In the genomic region with DNA sequence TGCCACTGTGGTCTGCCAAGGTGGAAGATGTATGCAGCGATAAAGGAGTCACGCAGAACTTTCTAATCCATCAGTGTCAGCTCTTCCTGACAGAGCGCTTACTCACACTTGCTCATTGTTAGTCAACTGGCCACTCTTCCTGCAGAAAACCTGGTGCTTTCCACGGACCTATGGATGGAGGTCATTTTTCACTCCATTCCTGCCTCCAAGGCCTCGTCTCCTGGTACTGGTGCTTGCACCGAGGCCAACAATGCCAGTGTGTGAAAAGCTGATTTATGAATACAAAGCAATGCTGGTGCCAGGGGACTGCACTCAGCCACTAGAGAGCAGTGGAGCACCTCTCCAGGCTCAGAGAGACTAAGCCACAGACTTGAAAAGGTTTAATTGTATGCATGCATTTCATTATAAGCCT, we compare ENCODE assay signal across 8 mouse cellular contexts. TPM values are rescaled to one million over a fixed set of nuclear protein-coding genes. Genes with fewer than 3 reads are reported as not detected.
A peak's percentile ranks its signal among the peaks of the same experiment; 100 is the strongest.
DNase-seq lines count a peak whose midpoint lies in the region; ATAC-seq and TF ChIP-seq lines count a peak whose summit lies in the region.

No protein-coding gene starts in this region.

- peaks cover 14% of the 10 kb centered on the region; the same call in 1 of the 2 replicates for H3K36me3 ChIP-seq in ES-Bruce4 (ENCODE audit: control insufficient read depth, insufficient read depth, low read length, poor library complexity, severe bottlenecking)
- H3K36me3 ChIP-seq in midbrain, embryonic 10.5 days, result peaks cover 70% of the 10 kb centered on the region
- peaks cover 10% of the 10 kb centered on the region; the same call in 1 of the 2 replicates for H3K36me3 ChIP-seq in intestine, embryonic 15.5 days

- no peaks in the 10 kb centered on the region for H3K9me3 ChIP-seq in ES-Bruce4 (replicated peaks; ENCODE audit: control insufficient read depth, insufficient read depth, low read length, poor library complexity, severe bottlenecking)
- H3K9me3 ChIP-seq in midbrain, embryonic 10.5 days (replicated peaks), result no peaks in the 10 kb centered on the region
- H3K9me3 ChIP-seq in intestine, embryonic 15.5 days, result no peaks in the 10 kb centered on the region

- no peak overlapping the region for H3K9ac ChIP-seq in ES-Bruce4 (ENCODE audit: low read depth, poor library complexity, severe bottlenecking)
- no peak overlapping the region for H3K9ac ChIP-seq in intestine, embryonic 15.5 days

- no peaks in the 10 kb centered on the region for H3K27me3 ChIP-seq in ES-Bruce4 (ENCODE audit: control insufficient read depth, insufficient read depth, low read length, poor library complexity, severe bottlenecking)
- H3K27me3 ChIP-seq in midbrain, embryonic 10.5 days (ENCODE audit: low read depth, poor library complexity, severe bottlenecking), result no peaks in the 10 kb centered on the region
- no peaks in the 10 kb centered on the region for H3K27me3 ChIP-seq in intestine, embryonic 15.5 days (replicated peaks)

- TF ChIP-seq CTCF in ES-Bruce4 (IDR thresholded peaks at IDR 0.05; ENCODE audit: low read depth, low read length), result peak; percentile 44

- TF ChIP-seq POLR2A in ES-Bruce4 (IDR thresholded peaks at IDR 0.05; ENCODE audit: insufficient read depth, low read length), result no peak

- no peak overlapping the region for H3K4me2 ChIP-seq in intestine, embryonic 15.5 days (replicated peaks)

- no peak overlapping the region for H3K27ac ChIP-seq in ES-Bruce4 (ENCODE audit: insufficient read depth, low read length)
- peak overlapping the region; percentile 67; the same call in 1 of the 2 replicates for H3K27ac ChIP-seq in midbrain, embryonic 10.5 days (replicated peaks)
- H3K27ac ChIP-seq in intestine, embryonic 15.5 days, result no peak overlapping the region

- WGBS in midbrain, embryonic 10.5 days, result 72% methylated on average over 6 of the region's 6 CpGs
- 67% methylated on average over 6 of the region's 6 CpGs for WGBS in intestine, embryonic 15.5 days

- peak; percentile 69 for DNase-seq in 3134 (ENCODE audit: extremely low read depth, insufficient read length, low spot score)
- DNase-seq in cerebellum, postnatal 25 days, result peak; percentile 68
- DNase-seq in kidney, adult 9 months, result peak; percentile 49
- peak; percentile 53 for DNase-seq in midbrain, embryonic 10.5 days (ENCODE audit: low spot score)
- DNase-seq in gastrocnemius, postnatal 4 days (ENCODE audit: low spot score in 2 of 2), result no peak

- no peak for TF ChIP-seq EP300 in ES-Bruce4 (IDR thresholded peaks at IDR 0.05; ENCODE audit: insufficient read depth, low read depth, low read length)

- no peak for ATAC-seq in erythroid progenitor cell, adult 5-6 weeks (replicated peaks; ENCODE audit: low FRiP score, poor library complexity, severe bottlenecking)
- ATAC-seq in intestine, embryonic 15.5 days, result no peak

- H3K4me1 ChIP-seq in ES-Bruce4 (ENCODE audit: control insufficient read depth, insufficient read depth, low read length), result no peaks in the 10 kb centered on the region
- H3K4me1 ChIP-seq in midbrain, embryonic 10.5 days, result peaks cover 30% of the 10 kb centered on the region
- no peaks in the 10 kb centered on the region for H3K4me1 ChIP-seq in intestine, embryonic 15.5 days (replicated peaks)

- H3K4me3 ChIP-seq in ES-Bruce4 (ENCODE audit: low read depth, low read length), result no peak overlapping the region
- H3K4me3 ChIP-seq in midbrain, embryonic 10.5 days, result no peak overlapping the region
- H3K4me3 ChIP-seq in intestine, embryonic 15.5 days (replicated peaks), result no peak overlapping the region

RNA-seq across cellular contexts. Expression of a gene that starts 22.3 kb away (rescaled TPM):
- 306 and 309 TPM in 2 replicates for polyA plus RNA-seq in ES-Bruce4 (2011; ENCODE audit: insufficient read depth, insufficient read length, low read depth, missing spikeins)
- 322 and 336 TPM in 2 replicates for polyA plus RNA-seq in midbrain, embryonic 10.5 days (2016; fragmentation: Nextera tagmentation; extraction: Ambion mirVana)
- total RNA-seq in erythroid progenitor cell, adult 5-6 weeks (2015; ENCODE audit: low replicate concordance), result 76.3 and 132 TPM in 2 replicates
- total RNA-seq in erythroid progenitor cell, adult 5-6 weeks (2017; ENCODE audit: low replicate concordance), result 102 and 108 TPM in 2 replicates
- polyA plus RNA-seq in intestine, embryonic 15.5 days (2015; fragmentation: Nextera tagmentation; extraction: Ambion mirVana), result 243 and 247 TPM in 2 replicates
- 100 to 1,000 TPM; 277 to 291 TPM for total RNA-seq in gastrocnemius, postnatal 4 days (2021)

Comparison
In these comparisons a context has a peak if more than half of its experiments do, and no peak if none do; other contexts are left out.
1. DNase-seq: peak in 3134 (single experiment), cerebellum, postnatal 25 days (2 of 2), kidney, adult 9 months (single experiment) and midbrain, embryonic 10.5 days (single experiment); none in gastrocnemius, postnatal 4 days (0 of 2).